10 mouse cellular contexts compared by ENCODE assay signal in the genomic region with DNA sequence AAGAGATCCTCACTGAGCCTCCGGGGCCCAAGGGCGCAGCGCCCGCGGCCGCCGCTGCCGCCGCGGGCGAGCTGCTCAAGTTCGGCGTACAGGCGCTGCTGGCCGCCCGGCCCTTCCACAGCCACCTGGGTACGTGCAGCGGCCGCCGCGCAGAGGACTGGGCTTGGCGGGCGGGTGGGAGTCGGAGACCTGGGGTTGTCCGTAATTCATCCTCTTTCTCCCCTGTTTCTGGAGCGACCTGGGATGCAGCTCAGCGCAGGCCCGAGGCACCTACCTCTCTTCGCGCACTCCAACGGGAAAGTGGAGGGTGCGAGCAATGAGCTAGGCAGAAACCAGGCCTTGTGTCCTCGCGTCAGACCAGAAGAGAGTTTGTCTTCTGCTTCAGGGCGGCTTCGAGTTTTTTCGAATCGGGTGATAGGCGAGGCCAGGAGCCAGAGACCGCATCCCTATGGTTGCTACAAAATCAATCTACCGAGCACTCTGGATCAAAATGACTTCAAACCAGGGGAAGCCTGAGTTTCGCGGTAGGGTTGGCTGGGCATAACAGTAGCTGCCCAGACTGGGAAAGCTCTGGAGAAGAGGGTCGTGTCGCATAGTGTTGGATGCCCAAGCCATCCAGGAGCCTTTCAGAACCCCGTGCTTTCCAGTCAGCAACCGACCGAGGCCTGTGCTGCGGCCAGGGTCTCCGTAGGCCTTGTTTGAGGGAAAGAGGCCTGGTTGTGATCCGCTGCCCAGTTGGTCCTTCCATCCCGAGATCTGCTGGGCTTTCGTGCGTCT. TPM values are rescaled to one million over a fixed set of nuclear protein-coding genes. Genes with fewer than 3 reads are reported as not detected.
A peak's percentile ranks its signal among the peaks of the same experiment; 100 is the strongest.
DNase-seq lines count a peak whose midpoint lies in the region; ATAC-seq lines count a peak whose summit lies in the region.
"Had no signal": no experiment of that assay in that cellular context is flagged by ENCODE, and none has a peak within 500 bp of the region (broad histone marks: within the 10 kb centered on the region; RNA-seq: fewer than 3 reads in every experiment).

No protein-coding gene starts in this region.

- H3K4me3 ChIP-seq in embryonic facial prominence, embryonic 12.5 days = peak overlapping the region; percentile 61
- H3K4me3 ChIP-seq in intestine, embryonic 14.5 days (ENCODE audit: low read depth, low read length) = peak overlapping the region; percentile 38
- H3K4me3 ChIP-seq in neural tube, embryonic 11.5 days (ENCODE audit: low read depth, low read length) = peak overlapping the region; percentile 38

- DNase-seq in kidney, postnatal 10 days = peak; percentile 6
- no peak for DNase-seq in kidney, adult 9 months
- peak; percentile 83 for DNase-seq in intestine, embryonic 14.5 days (ENCODE audit: low spot score)
- DNase-seq in neural tube, embryonic 11.5 days (ENCODE audit: low spot score) = peak; percentile 60
- DNase-seq in Muller cell, postnatal 12 days (ENCODE audit: inconsistent ontology term) = no peak
- no peak for DNase-seq in left cerebral cortex, adult 8-10 months (ENCODE audit: low spot score in 2 of 2)
- DNase-seq in thymus, postnatal 10 days (ENCODE audit: low spot score in 2 of 2) = no peak
- DNase-seq: lung, adult 2 months had no signal

- peak; percentile 3; the same call in 1 of the 2 replicates for ATAC-seq in embryonic facial prominence, embryonic 12.5 days (ENCODE audit: insufficient number of reproducible peaks, insufficient read depth, low FRiP score, low TSS enrichment)
- ATAC-seq in intestine, embryonic 14.5 days (replicated peaks; ENCODE audit: low FRiP score, low TSS enrichment, low read depth) = no peak
- peak; percentile 27; the same call in 1 of the 2 replicates for ATAC-seq in neural tube, embryonic 11.5 days (ENCODE audit: insufficient read depth, low FRiP score, low TSS enrichment)

- H3K4me1 ChIP-seq in embryonic facial prominence, embryonic 12.5 days = peaks cover 34% of the 10 kb centered on the region
- H3K4me1 ChIP-seq in intestine, embryonic 14.5 days (replicated peaks; ENCODE audit: control insufficient read depth, insufficient read depth, low read length) = 0 out of 2 replicates have a peak, but pooled peaks cover 4% of the 10 kb centered on the region
- peaks cover 9% of the 10 kb centered on the region for H3K4me1 ChIP-seq in neural tube, embryonic 11.5 days (ENCODE audit: control insufficient read depth, insufficient read depth, low read length)

- peaks cover 91% of the 10 kb centered on the region for H3K27me3 ChIP-seq in embryonic facial prominence, embryonic 12.5 days
- H3K27me3 ChIP-seq in intestine, embryonic 14.5 days (replicated peaks; ENCODE audit: control insufficient read depth, insufficient read depth, low read length) = peaks cover 100% of the 10 kb centered on the region
- peaks cover 99% of the 10 kb centered on the region for H3K27me3 ChIP-seq in neural tube, embryonic 11.5 days (ENCODE audit: control insufficient read depth, insufficient read depth, low read length)

- H3K9me3 ChIP-seq in embryonic facial prominence, embryonic 12.5 days = no peaks in the 10 kb centered on the region
- H3K9me3 ChIP-seq in intestine, embryonic 14.5 days (ENCODE audit: control insufficient read depth, low read length) = no peaks in the 10 kb centered on the region
- H3K9me3 ChIP-seq in neural tube, embryonic 11.5 days (ENCODE audit: control insufficient read depth, low read length) = no peaks in the 10 kb centered on the region

- H3K27ac ChIP-seq in embryonic facial prominence, embryonic 12.5 days = peak overlapping the region; percentile 81
- H3K27ac ChIP-seq in intestine, embryonic 14.5 days (ENCODE audit: low read depth) = no peak overlapping the region
- H3K27ac ChIP-seq in neural tube, embryonic 11.5 days (ENCODE audit: low read depth, low read length) = no peak overlapping the region

- 0 out of 2 replicates have a peak, but pooled peaks cover 2% of the 10 kb centered on the region for H3K36me3 ChIP-seq in embryonic facial prominence, embryonic 12.5 days
- no peaks in the 10 kb centered on the region for H3K36me3 ChIP-seq in intestine, embryonic 14.5 days (ENCODE audit: control insufficient read depth, insufficient read depth, low read length)
- H3K36me3 ChIP-seq in neural tube, embryonic 11.5 days (ENCODE audit: control insufficient read depth, insufficient read depth, low read length) = no peaks in the 10 kb centered on the region

- peak overlapping the region; percentile 80 for H3K9ac ChIP-seq in embryonic facial prominence, embryonic 12.5 days
- H3K9ac ChIP-seq in intestine, embryonic 14.5 days (ENCODE audit: low read length) = 0 out of 2 replicates have a peak overlapping the region, but pooled peaks have one; percentile 20
- no peak overlapping the region; the same call in 1 of the 2 replicates for H3K9ac ChIP-seq in neural tube, embryonic 11.5 days (ENCODE audit: low read length)

- H3K4me2 ChIP-seq in embryonic facial prominence, embryonic 12.5 days (replicated peaks) = peak overlapping the region; percentile 78
- peak overlapping the region; percentile 74 for H3K4me2 ChIP-seq in intestine, embryonic 14.5 days (ENCODE audit: low read length)
- H3K4me2 ChIP-seq in neural tube, embryonic 11.5 days (ENCODE audit: low read depth) = peak overlapping the region; percentile 73

- WGBS in embryonic facial prominence, embryonic 12.5 days = 1% methylated on average over 54 of the region's 54 CpGs
- WGBS in intestine, embryonic 14.5 days = 4% methylated on average over 54 of the region's 54 CpGs
- WGBS in neural tube, embryonic 11.5 days = under 1% methylated on average over 54 of the region's 54 CpGs

RNA-seq across cellular contexts. Expression of a gene that starts 0.6 kb away (rescaled TPM):
- polyA plus RNA-seq in embryonic facial prominence, embryonic 12.5 days (2016; fragmentation: Nextera tagmentation; extraction: Ambion mirVana) = 107 and 214 TPM in 2 replicates
- 0.26 and 0.30 TPM in 2 replicates for polyA plus RNA-seq in intestine, embryonic 14.5 days (2014; fragmentation: Nextera tagmentation; extraction: Ambion mirVana)
- polyA plus RNA-seq in neural tube, embryonic 11.5 days (2014; fragmentation: Nextera tagmentation; extraction: Ambion mirVana) = 0.51 TPM in 1 of 2 replicates, not detected in the other
- total RNA-seq in left cerebral cortex, adult 8-10 months (2022) = not detected
- polyA plus RNA-seq: Patski had no signal

RNA-seq across cellular contexts. Expression of a gene that starts 37.9 kb away (rescaled TPM):
- polyA plus RNA-seq in embryonic facial prominence, embryonic 12.5 days (2016; fragmentation: Nextera tagmentation; extraction: Ambion mirVana) = 23.5 and 25.3 TPM in 2 replicates
- polyA plus RNA-seq in intestine, embryonic 14.5 days (2014; fragmentation: Nextera tagmentation; extraction: Ambion mirVana) = 9.9 and 10.0 TPM in 2 replicates
- 14.5 and 15.0 TPM in 2 replicates for polyA plus RNA-seq in neural tube, embryonic 11.5 days (2014; fragmentation: Nextera tagmentation; extraction: Ambion mirVana)
- 10 to 100 TPM; 24.3 to 26.9 (median 25.6) TPM for total RNA-seq in left cerebral cortex, adult 8-10 months (2022)

Comparison
In these comparisons a context has a peak if more than half of its experiments do, and no peak if none do; other contexts are left out.
1. DNase-seq: peak in kidney, postnatal 10 days (single experiment), intestine, embryonic 14.5 days (single experiment) and neural tube, embryonic 11.5 days (single experiment); none in kidney, adult 9 months (single experiment), Muller cell, postnatal 12 days (single experiment), left cerebral cortex, adult 8-10 months (0 of 2) and thymus, postnatal 10 days (0 of 2).
2. RNA of a gene that starts 0.6 kb away (polyA plus RNA-seq): 107 to 214 TPM in embryonic facial prominence, embryonic 12.5 days; 0.26 to 0.30 TPM in intestine, embryonic 14.5 days and 0.51 TPM in neural tube, embryonic 11.5 days; every median in the first group is over 10 times any median in the second.
3. Peak in every context shown above with its lines, with median percentiles within 50 percentile points of each other: H3K4me2 ChIP-seq and H3K4me3 ChIP-seq.